Mouse (Mus musculus): ENCODE data around the gene Shc1.

Shc1 gene

DNA sequence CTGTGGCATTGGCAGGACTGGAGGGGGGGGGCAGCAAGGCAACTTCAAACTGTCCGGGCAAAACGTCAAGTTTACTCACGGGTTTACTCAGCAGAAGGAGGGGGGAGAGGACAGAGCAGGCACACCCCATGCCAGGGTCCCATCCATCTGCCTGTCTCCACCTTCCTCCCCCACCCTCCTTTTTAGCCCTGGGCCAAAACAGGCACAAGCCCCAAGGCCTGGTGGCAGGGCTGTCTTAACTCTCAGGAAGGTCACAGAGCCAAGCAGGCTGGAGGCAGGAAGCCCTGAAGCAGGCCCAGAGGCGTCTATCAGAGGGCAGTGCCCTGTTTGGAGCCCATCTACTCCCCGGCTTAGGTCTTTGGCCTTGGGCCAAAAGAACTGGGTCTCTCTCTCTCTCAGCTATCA, 28.1 kb upstream of the Shc1 start:
- 32% methylated on average over 5 of the region's 5 CpGs for WGBS

DNA sequence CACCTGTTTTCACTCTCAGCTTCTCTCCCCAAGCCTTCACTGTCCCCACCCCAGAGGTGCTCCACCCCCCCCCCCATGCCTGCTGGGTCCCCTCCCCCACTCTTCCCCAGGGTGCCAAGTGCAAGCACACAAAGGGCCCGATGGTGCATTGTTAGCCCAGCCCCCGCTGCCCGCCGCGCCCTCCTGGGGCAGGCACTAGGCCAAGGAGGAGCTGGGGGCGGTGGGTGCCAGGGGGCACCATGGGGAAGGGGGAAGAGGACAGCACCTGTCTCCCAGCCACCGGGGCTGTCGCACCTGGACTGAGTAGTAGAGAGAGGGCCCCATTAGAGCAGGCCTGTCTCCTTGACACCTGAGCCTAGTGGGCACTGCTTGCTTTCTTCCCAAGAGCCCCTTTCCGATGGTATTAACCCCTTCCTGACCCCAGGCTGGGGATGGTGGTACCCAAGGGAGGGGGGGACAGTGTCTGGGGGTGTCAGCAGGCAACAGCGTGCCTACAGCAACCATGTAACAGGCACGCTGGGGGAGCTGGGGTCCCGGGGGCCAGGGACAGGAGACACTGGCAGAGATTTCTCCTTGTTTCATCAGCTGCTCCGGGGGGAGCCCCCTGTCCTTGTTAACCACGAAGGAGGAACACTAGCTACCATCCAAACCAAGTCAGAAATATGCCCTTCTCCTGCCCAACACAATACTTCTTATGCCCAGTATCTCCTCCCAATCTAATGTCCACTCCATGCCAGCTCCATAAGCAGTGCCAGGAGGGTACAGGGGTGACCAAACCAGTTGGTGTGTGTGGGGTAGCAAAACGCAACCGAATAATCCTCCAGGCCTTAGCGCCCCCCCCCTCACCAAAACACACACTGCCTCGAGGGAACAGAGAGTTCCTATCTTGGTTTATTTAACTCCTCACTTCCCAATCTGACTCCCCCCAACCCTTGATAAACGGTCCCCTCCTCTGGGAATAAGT, 27.3 kb upstream of the Shc1 start:
- 19% methylated on average over 18 of the region's 19 CpGs for WGBS

DNA sequence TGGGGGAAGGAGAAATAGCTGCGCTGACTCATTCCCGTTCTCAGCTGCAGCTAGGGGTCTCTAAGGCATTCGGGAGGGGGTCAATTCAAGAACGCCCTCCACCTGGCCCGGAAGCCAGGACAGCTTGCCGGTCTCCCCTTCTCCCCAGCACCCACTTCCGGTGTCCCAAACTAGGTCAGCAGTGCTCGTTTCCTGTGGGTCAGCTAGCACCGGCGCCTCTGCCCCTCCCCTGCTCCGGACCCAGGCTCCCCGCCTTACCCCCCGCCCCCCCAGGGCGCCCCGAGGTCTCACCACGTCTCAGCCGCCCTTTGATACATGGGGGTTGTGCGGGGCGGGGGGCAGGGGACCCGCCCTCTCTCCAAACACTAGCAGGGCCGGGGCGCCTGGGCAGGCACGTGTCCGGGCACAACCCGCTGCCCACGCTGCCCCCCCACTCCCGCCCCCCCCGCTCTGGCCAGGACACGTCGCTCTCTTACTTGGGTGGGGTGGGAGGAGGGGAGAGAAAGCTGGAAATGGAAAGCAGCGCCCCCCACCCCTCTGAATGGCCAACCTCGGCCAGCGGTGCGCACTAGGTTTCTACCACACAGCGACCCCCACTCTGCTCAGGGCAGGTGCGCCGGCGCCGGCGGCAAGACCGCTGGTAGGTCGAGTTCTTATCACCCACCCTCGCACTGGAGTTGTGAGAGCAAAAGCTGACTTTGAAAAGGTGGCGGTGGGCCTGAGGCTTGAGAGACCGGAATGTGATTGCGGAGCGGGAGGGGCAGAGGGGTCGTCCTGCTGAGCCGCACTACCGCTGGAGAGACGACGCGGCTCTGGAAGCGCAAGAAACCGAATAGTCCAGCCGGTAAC, 26.4 kb upstream of the Shc1 start:
- WGBS: 1% methylated on average over 51 of the region's 56 CpGs

DNA sequence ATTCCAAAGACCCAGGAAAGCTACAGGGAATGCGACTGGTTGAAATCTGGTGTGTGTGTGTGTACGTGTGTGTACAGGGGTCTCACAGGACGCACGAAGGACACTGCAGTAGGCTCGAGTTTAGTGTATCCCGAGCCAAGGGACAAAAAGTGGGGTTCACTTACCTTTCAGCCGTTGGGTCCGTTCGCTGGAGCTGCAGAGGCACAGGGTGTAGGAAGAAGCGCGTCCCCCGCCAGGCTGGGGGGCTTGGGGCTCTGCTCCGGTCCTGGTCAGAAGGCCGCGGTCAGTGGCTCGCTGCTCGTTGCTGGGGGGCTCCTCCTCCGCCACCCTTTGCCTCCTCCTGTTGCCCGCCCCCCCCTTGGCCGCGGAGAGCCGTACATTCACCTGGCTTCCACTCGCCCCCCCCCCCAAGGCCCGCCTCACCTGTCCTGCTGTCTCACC, 25.4 kb upstream of the Shc1 start:
- WGBS: under 1% methylated on average over 22 of the region's 24 CpGs

DNA sequence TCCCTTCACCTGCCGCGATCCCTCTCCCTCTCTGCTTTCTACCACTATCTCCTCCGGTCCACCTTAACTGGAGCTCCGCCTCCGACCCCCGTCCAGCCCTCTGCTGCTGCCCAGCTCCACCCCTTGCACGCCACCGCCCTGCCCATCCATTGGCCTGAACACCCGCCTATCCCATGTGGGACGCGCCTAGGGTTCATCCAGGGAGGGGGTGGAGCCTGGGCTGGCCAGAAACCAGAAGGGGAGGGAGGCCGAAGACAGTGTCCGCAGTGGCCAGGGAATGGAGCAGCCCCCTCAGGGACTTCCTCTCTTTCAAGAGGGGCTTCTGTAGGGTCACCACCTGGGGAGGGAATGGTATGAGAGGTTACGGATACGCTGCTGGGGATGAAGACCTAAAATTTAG, 24.6 kb upstream of the Shc1 start:
- WGBS: 1% methylated on average over 15 of the region's 15 CpGs

DNA sequence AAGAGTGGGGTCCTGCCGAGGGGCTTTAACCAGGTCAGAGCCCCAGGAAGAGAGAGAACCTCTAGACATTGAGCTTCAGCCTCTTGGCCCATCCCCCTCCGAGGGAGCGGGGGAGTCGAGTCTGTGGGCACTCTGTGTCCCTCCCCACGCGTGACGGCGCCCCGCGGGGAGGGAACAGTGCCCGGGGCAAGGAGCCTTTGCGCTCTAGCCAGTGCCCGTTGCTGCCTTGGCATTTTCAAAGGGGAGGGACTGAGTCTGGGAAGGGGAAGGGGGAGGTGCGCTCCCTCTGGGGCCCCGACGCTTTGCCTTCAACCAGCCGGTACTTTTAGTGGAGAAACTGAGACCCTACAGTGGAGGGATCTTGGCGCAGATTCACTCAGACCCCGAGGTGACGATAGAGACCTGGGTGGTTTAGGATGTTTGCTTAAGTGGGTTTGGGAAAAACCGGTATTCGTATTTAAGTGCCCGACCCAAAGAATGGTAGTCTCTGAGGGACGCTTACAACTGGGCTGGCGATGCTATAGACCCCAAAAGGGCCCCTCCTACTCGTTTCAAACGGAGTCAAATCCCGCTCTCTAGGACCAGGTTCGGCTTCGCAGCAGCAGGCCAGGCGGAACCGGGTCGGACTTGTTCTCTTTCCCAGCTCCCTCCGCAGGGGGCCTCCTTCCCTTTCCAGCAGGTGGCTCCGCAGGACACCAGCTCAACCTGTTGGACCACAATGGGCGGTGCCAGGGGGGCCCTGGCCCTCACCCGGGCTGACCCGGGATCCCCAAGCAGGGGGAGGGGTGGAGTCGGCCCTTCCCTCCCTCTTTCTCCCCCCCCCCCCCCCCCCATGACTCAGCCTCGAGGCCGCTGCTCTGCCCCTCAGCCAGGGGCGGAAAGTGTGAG, 24.0 kb upstream of the Shc1 start, which contains the start of gene Zbtb7b:
TSS of gene Zbtb7b (minus strand) at position 771 of the 888 bp plus-strand sequence.
- WGBS: 1% methylated on average over 41 of the region's 42 CpGs

DNA sequence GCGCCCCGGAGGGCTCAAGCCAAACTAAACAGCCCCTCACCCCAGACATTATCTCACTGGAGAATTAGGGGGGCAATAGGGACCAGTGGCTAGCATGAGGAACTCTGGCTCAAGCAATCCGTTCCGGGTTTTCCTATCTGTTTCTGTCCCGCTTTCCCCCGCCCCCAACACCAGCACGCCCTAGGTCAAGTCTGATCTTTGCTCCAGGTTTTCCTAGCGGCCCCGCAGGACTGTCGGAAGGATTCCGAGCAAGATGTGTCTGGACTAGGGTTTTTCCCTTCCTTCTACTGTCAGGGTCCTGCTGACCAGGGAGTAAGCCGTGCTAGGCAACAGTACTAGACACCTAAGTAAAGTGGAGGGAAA, 23.4 kb upstream of the Shc1 start:
- 0% methylated on average over 12 of the region's 12 CpGs for WGBS

DNA sequence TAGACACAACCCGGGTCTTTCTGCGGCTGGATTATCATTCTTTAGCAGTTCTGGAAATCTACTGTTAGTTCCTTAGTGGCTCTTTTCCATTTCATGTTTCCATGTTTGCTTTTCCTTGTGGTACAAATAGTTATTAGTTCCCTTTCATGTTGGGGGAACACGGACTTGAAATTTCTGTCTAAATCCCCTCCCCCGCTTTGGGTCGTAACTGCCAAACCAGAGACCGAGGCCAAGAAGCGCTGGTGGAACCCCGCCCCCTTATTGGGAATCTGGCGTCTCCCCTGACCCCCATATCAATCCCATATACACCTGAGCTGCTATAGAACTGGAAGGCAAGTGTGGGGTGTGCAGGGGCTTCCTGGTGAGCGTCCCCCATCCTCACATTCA, 22.8 kb upstream of the Shc1 start:
- 6% methylated on average over 10 of the region's 10 CpGs for WGBS

DNA sequence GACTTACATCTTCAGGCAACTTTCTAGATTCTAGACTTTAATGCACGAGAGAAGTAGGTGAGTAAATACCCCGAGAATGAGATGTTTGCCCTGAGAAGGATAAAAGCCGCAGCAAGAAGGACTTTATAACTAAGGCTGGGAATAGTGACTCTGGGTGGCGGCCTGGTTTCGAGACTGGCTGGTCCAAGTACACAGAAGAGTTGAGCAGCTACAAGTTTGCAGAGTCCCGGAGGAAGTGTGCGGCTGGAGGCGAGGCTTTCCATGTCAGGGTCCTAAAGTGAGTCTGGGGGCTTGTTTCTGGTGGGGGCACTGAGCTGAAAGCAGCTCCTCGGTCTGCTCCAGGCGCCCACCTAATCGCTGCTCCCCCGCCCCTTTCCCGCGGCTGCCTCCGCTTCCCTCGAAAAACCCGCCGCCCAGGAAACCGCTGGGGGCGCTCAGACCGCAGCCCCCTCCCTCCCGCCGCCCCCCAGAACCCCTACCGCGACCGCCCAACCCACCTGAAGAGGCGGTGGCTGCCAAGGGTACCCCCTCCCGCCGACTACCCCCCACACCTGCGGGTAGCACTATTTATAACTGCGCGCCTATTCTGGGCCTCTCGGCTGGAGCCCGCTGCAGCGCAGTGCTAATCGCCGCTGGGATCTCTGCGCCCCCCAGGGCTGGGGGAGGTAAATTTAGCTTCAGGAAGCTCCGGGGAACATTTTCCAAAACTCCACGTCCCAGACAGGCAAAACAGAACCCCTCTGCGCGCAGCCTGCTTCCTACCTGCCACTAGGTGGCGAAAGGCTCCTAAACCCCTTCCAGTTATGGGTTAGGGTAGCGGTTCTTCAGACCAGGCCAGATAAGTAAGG, 22.2 kb upstream of the Shc1 start:
- 2% methylated on average over 42 of the region's 44 CpGs for WGBS

DNA sequence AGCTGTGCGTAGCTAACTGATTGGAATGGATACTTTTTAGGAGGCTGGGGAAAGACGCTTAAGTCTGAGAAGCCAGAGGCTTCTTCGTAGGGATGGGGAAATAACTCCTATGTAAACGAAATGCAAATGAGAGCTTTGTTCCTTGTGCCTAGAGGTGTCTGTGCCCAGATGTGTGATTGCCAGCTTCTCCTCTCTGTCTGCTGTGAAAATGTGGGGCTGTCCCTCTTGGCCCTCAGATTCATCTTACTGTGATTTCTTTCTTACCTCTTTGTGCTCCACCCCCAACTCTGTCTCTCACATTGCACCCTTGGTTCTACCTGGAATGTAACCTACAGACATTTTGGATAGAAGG, 21.6 kb upstream of the Shc1 start:
- under 1% methylated on average over 4 of the region's 4 CpGs for WGBS

DNA sequence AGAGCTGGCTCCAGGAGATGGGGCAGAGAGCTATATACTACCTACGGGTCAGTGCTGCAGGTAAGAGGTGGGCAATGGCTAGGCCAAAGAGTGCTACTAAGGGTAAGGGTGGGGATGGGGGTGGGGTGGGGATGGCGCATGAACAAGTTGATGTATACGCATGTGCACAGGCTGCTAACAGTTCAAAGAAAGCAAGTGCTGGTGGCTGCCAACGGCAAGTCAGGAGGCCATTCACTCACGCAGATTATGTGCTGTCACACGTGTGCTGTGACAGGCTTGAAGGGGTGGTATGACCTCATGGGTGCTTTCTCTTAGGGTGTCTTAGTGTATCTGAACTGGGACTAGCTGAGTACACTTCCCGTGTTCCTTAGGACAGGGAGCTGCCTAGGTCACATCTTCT, 16.9 kb upstream of the Shc1 start:
- WGBS: 91% methylated on average over 7 of the region's 7 CpGs

DNA sequence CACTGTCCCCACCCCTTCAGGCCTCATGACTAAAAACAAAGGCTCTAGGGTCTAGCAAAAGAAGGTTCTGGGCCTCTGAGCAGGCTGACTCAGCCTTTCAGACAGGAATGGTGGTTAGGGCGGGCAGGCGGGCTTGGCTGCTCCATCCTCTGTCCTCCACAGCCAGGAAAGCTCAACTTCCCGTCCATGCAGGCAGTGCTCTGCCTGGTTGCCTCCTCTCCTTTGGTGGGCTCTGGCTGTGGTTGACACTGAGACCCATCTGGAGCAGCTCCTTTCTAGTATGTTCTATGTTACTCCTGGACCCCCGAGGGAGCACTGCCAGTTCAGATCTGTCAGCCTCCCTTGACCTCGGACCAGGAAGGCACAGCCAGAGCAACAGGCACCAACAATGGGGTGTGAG, 15.6 kb upstream of the Shc1 start, which contains the start of gene Lenep:
TSS of gene Lenep (minus strand) at position 101 of the 400 bp plus-strand sequence.
- 82% methylated on average over 5 of the region's 5 CpGs for WGBS

DNA sequence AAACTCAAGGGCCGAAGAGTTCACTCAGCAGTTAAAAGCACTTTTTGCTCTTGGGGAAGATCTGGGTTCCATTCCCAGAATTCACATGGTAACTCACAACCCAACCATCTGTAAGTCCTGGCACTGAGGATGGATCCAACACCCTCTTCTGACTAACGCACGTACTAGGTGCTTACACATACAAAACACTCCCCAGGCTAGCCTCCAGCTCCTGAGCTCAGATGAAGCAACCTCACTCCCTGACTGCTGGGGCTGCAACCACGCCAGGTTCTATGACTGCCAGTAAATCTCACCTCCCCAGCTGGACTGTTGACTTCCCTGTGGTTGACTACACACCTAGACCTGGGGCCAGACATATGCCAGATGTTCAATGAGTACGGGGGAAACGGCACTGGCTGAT, 11.4 kb upstream of the Shc1 start:
- WGBS: 72% methylated on average over 6 of the region's 6 CpGs

DNA sequence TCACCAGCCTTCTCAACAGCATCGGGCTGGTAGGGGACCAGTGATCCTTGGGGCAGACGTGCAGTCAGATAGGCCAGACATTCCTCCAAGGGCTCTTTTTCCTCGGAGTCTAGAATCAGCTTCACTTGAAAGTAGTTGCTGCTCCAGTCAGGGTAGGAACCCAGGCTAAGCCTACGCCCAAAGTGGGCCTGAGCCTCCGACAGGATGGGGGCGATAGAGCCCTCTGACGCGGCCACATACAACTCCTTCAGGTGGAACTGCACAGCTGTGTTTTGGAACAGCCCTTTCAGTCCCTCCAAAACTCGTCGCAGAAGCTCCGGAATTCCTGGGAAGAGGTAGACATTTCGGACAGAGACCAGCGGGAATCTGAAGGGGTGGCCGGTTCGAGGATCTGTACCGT, 9.8 kb upstream of the Shc1 start:
- 74% methylated on average over 16 of the region's 16 CpGs for WGBS

DNA sequence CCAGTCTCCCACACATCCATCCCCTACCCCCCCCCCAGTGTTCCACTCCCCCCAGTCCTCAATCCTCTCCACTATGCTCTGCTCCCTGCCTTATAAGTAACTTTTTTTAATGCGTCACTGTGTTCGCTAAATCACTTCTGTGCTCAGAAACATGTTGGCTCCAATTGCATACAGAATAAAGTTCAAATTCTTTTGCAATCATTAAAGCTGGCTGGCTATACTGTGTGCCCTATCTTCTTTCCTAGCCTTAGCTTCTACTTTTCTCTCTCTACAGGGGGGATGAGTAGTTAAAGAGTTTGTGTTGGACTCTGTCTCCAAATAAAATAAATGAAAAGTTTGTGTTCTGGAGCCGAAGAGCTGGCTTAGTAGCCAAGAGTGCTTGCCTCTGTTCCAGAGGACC, 8.5 kb upstream of the Shc1 start:
- 81% methylated on average over 3 of the region's 3 CpGs for WGBS

DNA sequence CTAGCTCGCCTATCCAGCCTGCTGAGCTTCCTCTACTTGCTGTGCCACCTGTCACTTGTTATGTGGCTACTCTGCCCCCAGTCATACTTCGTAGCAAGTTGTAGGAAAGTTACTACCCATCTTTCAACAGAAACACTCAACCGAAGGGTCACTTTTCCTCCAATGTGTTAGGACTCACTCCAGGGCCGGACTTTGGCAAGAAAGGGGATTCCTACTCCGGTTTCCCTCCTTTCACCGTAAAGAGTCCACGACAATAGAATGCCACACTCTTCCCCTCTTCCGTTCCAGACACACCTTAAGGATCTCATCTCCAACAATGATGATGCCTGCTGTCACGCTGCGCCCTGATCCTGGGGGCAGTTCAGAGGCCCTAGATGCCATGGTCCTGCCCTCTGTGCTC, 7.4 kb upstream of the Shc1 start:
- WGBS: 75% methylated on average over 10 of the region's 10 CpGs

DNA sequence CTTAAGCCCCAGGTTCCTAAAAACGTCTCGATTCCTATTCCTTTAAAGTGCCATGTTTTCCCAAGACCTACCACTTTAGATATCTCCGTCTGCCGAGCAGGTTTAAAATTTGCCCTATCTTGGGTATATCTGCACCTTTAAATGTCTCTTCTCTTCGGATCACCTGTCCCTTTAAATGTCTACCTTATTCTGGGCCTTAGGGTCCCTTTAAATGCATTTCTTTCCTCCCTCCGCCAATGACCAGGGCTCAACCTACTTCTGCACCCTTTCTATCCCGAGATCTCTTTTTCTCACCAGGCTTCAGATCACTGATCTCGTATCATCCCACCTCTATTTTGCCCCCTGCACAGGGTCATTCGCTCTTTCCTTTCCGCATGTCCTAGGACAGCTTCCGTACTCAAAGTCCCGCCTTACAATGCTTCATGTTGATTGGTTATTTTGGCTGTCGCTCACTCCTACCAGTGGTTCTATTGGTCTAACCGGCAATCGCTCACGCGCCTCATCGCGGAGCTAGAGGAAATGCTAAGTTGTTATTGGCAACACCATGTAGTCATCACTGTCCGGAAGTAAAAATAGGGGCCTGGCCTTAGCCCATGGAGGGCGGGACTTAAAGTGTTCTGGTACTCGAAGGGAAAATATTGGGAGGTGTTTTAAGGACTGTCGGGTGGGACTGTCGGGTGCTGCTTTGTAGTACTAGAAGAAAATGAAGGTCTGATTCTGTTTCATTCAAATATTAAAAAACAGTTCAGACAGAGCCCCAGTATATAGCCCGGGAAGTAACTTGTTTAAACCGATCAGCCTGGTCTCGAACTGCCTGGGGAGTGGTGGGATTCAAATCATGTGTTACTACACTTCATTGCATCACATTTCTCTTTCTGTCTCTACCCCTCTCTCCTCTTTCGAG, 6.5 kb upstream of the Shc1 start, which contains the start of gene Flad1:
TSS of gene Flad1 (minus strand) at position 381 of the 904 bp plus-strand sequence.
- WGBS: 3% methylated on average over 28 of the region's 28 CpGs

DNA sequence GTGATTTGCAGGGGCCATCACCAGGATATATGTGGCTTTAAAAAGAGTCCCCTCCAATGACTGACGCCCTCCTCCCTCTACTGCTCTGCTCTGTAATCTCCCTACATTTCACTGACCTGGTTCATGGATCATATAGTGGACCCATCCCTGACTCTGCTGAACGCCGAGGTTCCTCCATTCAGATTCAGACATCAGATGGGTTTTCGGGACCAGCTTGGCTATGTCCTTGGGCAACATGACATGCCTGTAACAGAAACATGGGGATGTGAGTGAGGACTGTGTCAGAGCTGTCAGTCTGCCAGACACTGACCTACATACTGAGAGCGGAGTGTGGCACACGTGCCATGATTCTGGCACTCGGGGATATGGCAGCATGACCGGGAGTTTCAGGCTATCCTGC, 2.1 kb upstream of the Shc1 start:
- WGBS: 96% methylated on average over 8 of the region's 8 CpGs

DNA sequence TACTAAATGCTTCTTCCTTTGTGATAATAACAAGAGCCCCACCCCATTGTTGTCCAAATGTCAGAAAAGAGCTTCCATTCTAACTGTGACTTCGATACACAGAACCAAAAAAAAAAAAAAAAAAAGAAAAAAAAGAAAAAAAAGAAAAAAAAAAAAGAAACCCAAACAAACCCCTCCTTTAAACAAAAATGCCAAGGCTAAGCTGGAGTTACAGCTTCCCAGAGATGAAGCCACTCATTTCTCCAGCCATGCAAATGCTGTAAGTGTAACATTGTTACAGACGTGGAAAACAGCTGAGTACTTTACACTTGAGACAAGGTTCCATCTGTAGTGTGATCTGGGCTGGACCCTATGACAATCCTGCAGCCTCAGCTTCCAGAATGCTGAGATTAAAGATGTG, 1.1 kb upstream of the Shc1 start:
- 32% methylated on average over 2 of the region's 2 CpGs for WGBS

DNA sequence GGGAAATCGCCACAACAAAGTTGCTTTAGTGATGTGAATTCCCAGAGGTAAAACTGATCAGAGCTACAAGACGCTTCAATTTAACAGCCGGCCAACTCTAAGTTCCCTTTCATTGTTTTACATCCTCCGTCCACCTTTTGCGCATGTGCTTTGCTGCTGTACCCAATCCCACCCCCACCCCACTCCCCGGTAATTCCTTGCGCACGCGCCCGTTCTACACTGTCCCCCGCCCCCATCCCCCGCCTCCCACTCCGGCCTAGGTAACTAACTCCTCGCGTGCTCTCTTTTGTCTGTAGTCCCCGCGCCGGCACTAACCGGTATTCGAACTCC, 438 bp upstream of the Shc1 start:
- under 1% methylated on average over 20 of the region's 20 CpGs for WGBS

All from cerebral cortex, adult 2 months (tissue).